Mouse (Mus musculus) liver, embryonic 14.5 days (tissue): ENCODE measurements around the gene Sox30.
"Not testable (repeated sequence)": the region's sequence is repeated elsewhere in the genome, so short reads cannot be mapped to it uniquely, and the experiment has no call there.

Source experiments
- CTCF ChIP-seq: IDR thresholded peaks from 2 replicates; pipeline ENCODE4 v1.5.1; 2016; ENCODE audit warnings: antibody characterized with exemption, low read depth, control low read depth
- EP300 ChIP-seq: IDR thresholded peaks from 2 replicates; pipeline ENCODE4 v1.6.1; 2016; ENCODE audit warnings: antibody characterized with exemption, low read depth

DNA sequence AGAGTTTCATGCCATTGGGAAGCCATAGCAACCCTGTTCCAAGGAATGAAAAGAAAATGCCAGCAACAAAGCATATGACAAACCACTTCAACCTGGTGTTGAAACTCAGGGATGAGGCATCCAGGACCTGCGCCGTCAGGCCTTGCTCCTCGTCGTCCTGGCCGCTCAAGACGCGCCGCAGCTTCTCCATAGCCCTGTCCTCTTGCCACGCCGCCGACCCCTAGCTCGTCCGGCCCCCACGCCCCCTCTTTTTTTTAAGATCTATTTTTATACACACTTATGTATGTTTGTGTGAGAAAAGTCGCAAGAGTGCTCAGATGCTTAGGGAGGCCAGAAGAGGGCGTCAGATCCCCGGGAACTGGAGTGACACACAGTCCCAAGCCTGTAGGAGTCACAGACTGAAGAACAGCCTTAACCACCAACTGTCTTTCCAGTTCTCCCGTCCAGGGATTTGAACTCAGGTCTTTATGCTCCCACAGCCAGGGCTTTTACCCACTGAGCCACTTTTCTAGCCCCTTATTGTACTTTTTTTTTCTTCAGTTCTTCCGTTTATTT lies 72.1 kb downstream of the Sox30 start, which contains the start of gene Gm12166:
- TF ChIP-seq CTCF, result peak; percentile 68
- TF ChIP-seq EP300, result not testable (repeated sequence)
